Mouse (Mus musculus) lung, postnatal 0 days (tissue): Measurements from ENCODE around the gene Tbc1d22a. TPM values are rescaled to one million over a fixed set of nuclear protein-coding genes. Genes with fewer than 3 reads are reported as not detected.
A peak's percentile ranks its signal among the peaks of the same experiment; 100 is the strongest.

Experiments
- ATAC-seq: fragments of 200-750 bp; cut with Nextera tagmentation; 2 replicates; pipeline ENCODE4 v1.8.0; 2017; ENCODE audit warnings: moderate library complexity
- DNase-seq: peaks from one replicate; pipeline ENCODE4 v3.0.0-alpha.2; 2016; ENCODE audit warnings: low spot score
- H3K27ac ChIP-seq: fragments of 300-500 bp; sonication (generic); 2 replicates; pipeline ENCODE4 v1.5.1; 2014; ENCODE audit warnings: antibody characterized with exemption, mild to moderate bottlenecking, low read length, mixed read lengths
- H3K27me3 ChIP-seq: fragments of 300-500 bp; sonication (generic); replicated peaks from 2 replicates; pipeline ENCODE4 v1.6.1; 2014; ENCODE audit warnings: low read length, mixed read lengths; ENCODE audit not compliant: insufficient read depth
- H3K36me3 ChIP-seq: fragments of 300-500 bp; sonication (generic); 2 replicates; pipeline ENCODE4 v1.6.1; 2014; ENCODE audit warnings: low read length, mixed read lengths; ENCODE audit not compliant: insufficient read depth
- H3K4me1 ChIP-seq: fragments of 300-500 bp; sonication (generic); 2 replicates; pipeline ENCODE4 v1.6.1; 2014; ENCODE audit warnings: antibody characterized with exemption, low read depth, low read length, mixed read lengths; ENCODE audit not compliant: insufficient read depth
- H3K4me2 ChIP-seq: fragments of 300-500 bp; sonication (generic); replicated peaks from 2 replicates; pipeline ENCODE4 v1.6.1; 2014; ENCODE audit warnings: low read depth, mild to moderate bottlenecking, low read length, moderate library complexity, mixed read lengths
- H3K4me3 ChIP-seq: fragments of 300-500 bp; sonication (generic); 2 replicates; pipeline ENCODE4 v1.5.1; 2014; ENCODE audit warnings: low read depth, low read length
- H3K9ac ChIP-seq: fragments of 300-500 bp; sonication (generic); replicated peaks from 2 replicates; pipeline ENCODE4 v1.6.1; 2014; ENCODE audit warnings: low read depth, mild to moderate bottlenecking
- H3K9me3 ChIP-seq: fragments of 300-500 bp; sonication (generic); 2 replicates; pipeline ENCODE4 v1.6.1; 2016; ENCODE audit warnings: low read length, mixed read lengths
- CTCF ChIP-seq: IDR thresholded peaks from 2 replicates; pipeline ENCODE4 v1.5.1; 2016; ENCODE audit warnings: antibody characterized with exemption, mild to moderate bottlenecking
- EP300 ChIP-seq: IDR thresholded peaks from 2 replicates; pipeline ENCODE4 v1.6.1; 2016; ENCODE audit warnings: antibody characterized with exemption, mild to moderate bottlenecking, control low read depth
- WGBS: fragments of 180-500 bp; shearing (Covaris S2); extraction: QIAGEN DNeasy Blood & Tissue Kit; methylation state at CpG from one replicate; pipeline ENCODE4 v1.1.7; 2014; 5-methylcytosine and 5-hydroxymethylcytosine counted together
- polyA plus RNA-seq: library from polyadenylated mRNA; unstranded; fragments of >200 nt; fragmentation: Nextera tagmentation; extraction: Ambion mirVana; gene quantifications from 2 replicates; pipeline ENCODE4 v1.2.1, GENCODE M21; 2015

Gene Tbc1d22a
- polyA plus RNA-seq, 1 experiment from 2014 or later, result 13.1 TPM

GRCm38 (mm10) chr15:86280137-86280536, 65.9 kb downstream of the Tbc1d22a start:
- ATAC-seq, result peak; percentile 48
- no peak overlapping the region for H3K4me2 ChIP-seq
- no peak overlapping the region for H3K27ac ChIP-seq
- no peaks in the 10 kb centered on the region for H3K9me3 ChIP-seq
- no peak overlapping the region for H3K4me3 ChIP-seq
- peaks cover 9% of the 10 kb centered on the region; the same call in 1 of the 2 replicates for H3K4me1 ChIP-seq
- H3K36me3 ChIP-seq, result no peaks in the 10 kb centered on the region
- no peak overlapping the region for H3K9ac ChIP-seq
- 44% methylated on average over 4 of the region's 4 CpGs for WGBS
- peak; percentile 49 for DNase-seq
- no peaks in the 10 kb centered on the region for H3K27me3 ChIP-seq
- TF ChIP-seq EP300, result no peak
- TF ChIP-seq CTCF, result no peak

GRCm38 (mm10) chr15:86283238-86283637, 69.0 kb downstream of the Tbc1d22a start:
- Histone ChIP-seq H3K36me3 (no peaks in the 10 kb centered on the region), H3K27me3 (no peaks in the 10 kb centered on the region), H3K9ac (no peak overlapping the region), H3K4me2 (no peak overlapping the region), H3K9me3 (no peaks in the 10 kb centered on the region), H3K4me3 (no peak overlapping the region), H3K4me1 (peaks cover 6% of the 10 kb centered on the region; the same call in 1 of the 2 replicates), H3K27ac (no peak overlapping the region)
- WGBS, result 74% methylated on average over 1 of the region's 1 CpGs
- DNase-seq (no peak), ATAC-seq (no peak)
- no peak for TF ChIP-seq CTCF
- no peak for TF ChIP-seq EP300

GRCm38 (mm10) chr15:86285296-86285695, 71.0 kb downstream of the Tbc1d22a start:
- H3K4me1 ChIP-seq, result no peaks in the 10 kb centered on the region
- no peak for ATAC-seq
- no peak for DNase-seq
- no peak overlapping the region for H3K9ac ChIP-seq
- H3K36me3 ChIP-seq, result no peaks in the 10 kb centered on the region
- no peaks in the 10 kb centered on the region for H3K9me3 ChIP-seq
- 89% methylated on average over 2 of the region's 2 CpGs for WGBS
- H3K4me3 ChIP-seq, result no peak overlapping the region
- no peak overlapping the region for H3K27ac ChIP-seq
- no peak for TF ChIP-seq CTCF
- no peak for TF ChIP-seq EP300
- H3K4me2 ChIP-seq, result no peak overlapping the region
- no peaks in the 10 kb centered on the region for H3K27me3 ChIP-seq

- WGBS, result 64% methylated on average over 3 of the region's 3 CpGs
- no peak for DNase-seq
- no peak overlapping the region for H3K4me3 ChIP-seq
Measured at GRCm38 (mm10) chr15:86290074-86290473, 75.8 kb downstream of the Tbc1d22a start.

GRCm38 (mm10) chr15:86292288-86292687, 78.0 kb downstream of the Tbc1d22a start:
- 79% methylated on average over 6 of the region's 6 CpGs for WGBS
- no peak for DNase-seq
- Histone ChIP-seq H3K27me3 (no peaks in the 10 kb centered on the region), H3K4me3 (no peak overlapping the region), H3K4me2 (no peak overlapping the region), H3K36me3 (no peaks in the 10 kb centered on the region), H3K9me3 (no peaks in the 10 kb centered on the region), H3K27ac (no peak overlapping the region), H3K4me1 (no peaks in the 10 kb centered on the region), H3K9ac (no peak overlapping the region)
- ATAC-seq, result no peak
- TF ChIP-seq CTCF, result no peak
- no peak for TF ChIP-seq EP300

More at GRCm38 (mm10) chr15:86290074-86290473, 75.8 kb downstream of the Tbc1d22a start:
- no peak for TF ChIP-seq CTCF
- no peak for TF ChIP-seq EP300
- Histone ChIP-seq H3K9me3 (no peaks in the 10 kb centered on the region), H3K9ac (no peak overlapping the region), H3K36me3 (no peaks in the 10 kb centered on the region), H3K4me1 (no peaks in the 10 kb centered on the region), H3K27ac (no peak overlapping the region), H3K27me3 (no peaks in the 10 kb centered on the region), H3K4me2 (no peak overlapping the region)
- ATAC-seq, result no peak

- DNase-seq (no peak), ATAC-seq (no peak)
- 94% methylated on average over 3 of the region's 3 CpGs for WGBS
- Histone ChIP-seq H3K9ac (no peak overlapping the region), H3K27ac (no peak overlapping the region), H3K4me2 (no peak overlapping the region), H3K36me3 (no peaks in the 10 kb centered on the region), H3K4me3 (no peak overlapping the region), H3K27me3 (no peaks in the 10 kb centered on the region), H3K9me3 (no peaks in the 10 kb centered on the region), H3K4me1 (no peaks in the 10 kb centered on the region)
- TF ChIP-seq EP300, result no peak
- no peak for TF ChIP-seq CTCF
Measured at GRCm38 (mm10) chr15:86294426-86294825, 80.2 kb downstream of the Tbc1d22a start.

- no peak for TF ChIP-seq CTCF
- no peak for TF ChIP-seq EP300
- DNase-seq (no peak), ATAC-seq (no peak)
- Histone ChIP-seq H3K4me2 (no peak overlapping the region), H3K27me3 (no peaks in the 10 kb centered on the region), H3K9me3 (no peaks in the 10 kb centered on the region), H3K4me1 (no peaks in the 10 kb centered on the region), H3K27ac (no peak overlapping the region), H3K9ac (no peak overlapping the region), H3K36me3 (no peaks in the 10 kb centered on the region), H3K4me3 (no peak overlapping the region)
- WGBS, result 74% methylated on average over 4 of the region's 4 CpGs
Measured at GRCm38 (mm10) chr15:86295722-86296288, 81.5 kb downstream of the Tbc1d22a start.
